ENCODE assay signal across 1 mouse cellular context in genomic region chr3:96546880-96547279, GRCm38 (mm10).
TF ChIP-seq lines count a peak whose summit lies in the region.

No protein-coding gene starts in this region.

TF ChIP-seq in MEL, 35 proteins besides CTCF, POLR2A, EP300 and RAD21 (continued from another document):
- TF ChIP-seq MYC (IDR thresholded peaks at IDR 0.05; ENCODE audit: low read depth, low read length) (0 out of 2 replicates have a peak, but pooled peaks have one; percentile 12), MXI1 (IDR thresholded peaks at IDR 0.05; ENCODE audit: low read depth, low read length) (peak; percentile 47; the same call in 1 of the 2 replicates), UBTF (IDR thresholded peaks at IDR 0.05; ENCODE audit: borderline replicate concordance, insufficient read depth, low read depth, low read length) (no peak)
